18 mouse cellular contexts compared by ENCODE assay signal in genomic region chr14:78755316-78755715, GRCm38 (mm10). TPM values are rescaled to one million over a fixed set of nuclear protein-coding genes. Genes with fewer than 3 reads are reported as not detected.
DNase-seq lines count a peak whose midpoint lies in the region; TF ChIP-seq lines count a peak whose summit lies in the region.
"Had no signal": no experiment of that assay in that cellular context is flagged by ENCODE, and none has a peak within 500 bp of the region (broad histone marks: within the 10 kb centered on the region; RNA-seq: fewer than 3 reads in every experiment).

No protein-coding gene starts in this region.

- intact Hi-C loops in heart, postnatal 14 days (cut with DNase I): no loop called here
- intact Hi-C loops in heart, adult 2 months (cut with DNase I): no loop called here
- intact Hi-C loops in left cerebral cortex, postnatal 4 days (cut with DNase I): no loop called here

- no peaks in the 10 kb centered on the region for H3K27me3 ChIP-seq in heart, adult 2 months (ENCODE audit: control insufficient read depth, insufficient read depth, low read length)
- H3K27me3 ChIP-seq: heart, embryonic 13.5 days; hindbrain, embryonic 12.5 days; neural tube, embryonic 13.5 days had no signal

- no peak for TF ChIP-seq POLR2A in heart, adult 2 months (IDR thresholded peaks at IDR 0.05; ENCODE audit: insufficient read depth, low read depth, low read length)

- H3K9ac ChIP-seq in heart, adult 2 months (ENCODE audit: low read depth, low read length): no peak overlapping the region
- H3K9ac ChIP-seq: heart, embryonic 13.5 days; hindbrain, embryonic 12.5 days; neural tube, embryonic 13.5 days had no signal

- no peak for TF ChIP-seq CTCF in heart, adult 2 months (IDR thresholded peaks at IDR 0.05)

- TF ChIP-seq EP300 in heart, adult 2 months (IDR thresholded peaks at IDR 0.05; ENCODE audit: insufficient read depth, low read depth, low read length): no peak

- DNase-seq in adrenal gland, adult (ENCODE audit: inconsistent age in 2 of 2, low spot score in 1 of 2): peak; percentile 9 to 33
- DNase-seq in adrenal gland, adult 2 months: no peak
- peak; percentile 5 to 11 for DNase-seq in heart, postnatal 14 days
- no peak for DNase-seq in heart, adult 2 months
- DNase-seq in left cerebral cortex, postnatal 4 days: peak; percentile 27
- DNase-seq in left cerebral cortex, adult 18-20 months (ENCODE audit: low spot score in 2 of 2): no peak
- DNase-seq in lung, postnatal 25 days (ENCODE audit: low spot score): peak; percentile 7
- DNase-seq in spleen, postnatal 4 days (ENCODE audit: low spot score in 2 of 2): no peak
- DNase-seq: cerebellum, adult 8-10 months; gastrocnemius, postnatal 10 days; kidney, adult 18-20 months had no signal

- H3K36me3 ChIP-seq in heart, adult 2 months (ENCODE audit: control insufficient read depth, insufficient read depth, low read length): no peaks in the 10 kb centered on the region
- H3K36me3 ChIP-seq: forebrain, embryonic 10.5 days; heart, embryonic 13.5 days; hindbrain, embryonic 12.5 days; midbrain, embryonic 10.5 days; neural tube, embryonic 13.5 days had no signal

- no peaks in the 10 kb centered on the region for H3K79me2 ChIP-seq in heart, adult 2 months (replicated peaks; ENCODE audit: control insufficient read depth, insufficient read depth, low read length)

- H3K4me1 ChIP-seq in heart, adult 2 months (ENCODE audit: control insufficient read depth, insufficient read depth, low read length): no peaks in the 10 kb centered on the region
- H3K4me1 ChIP-seq: heart, embryonic 13.5 days; neural tube, embryonic 13.5 days had no signal

- 44% methylated on average over 1 of the region's 1 CpGs for WGBS in heart, adult 2 months

- no peak overlapping the region for H3K27ac ChIP-seq in heart, adult 2 months
- H3K27ac ChIP-seq: forebrain, embryonic 10.5 days; heart, embryonic 13.5 days; hindbrain, embryonic 12.5 days; macrophage; midbrain, embryonic 10.5 days; neural tube, embryonic 13.5 days had no signal

- H3K4me3 ChIP-seq in heart, adult 2 months: no peak overlapping the region
- H3K4me3 ChIP-seq: forebrain, embryonic 10.5 days; heart, embryonic 13.5 days; hindbrain, embryonic 12.5 days; midbrain, embryonic 10.5 days; myocyte; neural tube, embryonic 13.5 days had no signal

RNA-seq across cellular contexts. Expression of gene Dgkh, which starts 22.7 kb away (rescaled TPM):
- total RNA-seq in adrenal gland, adult 2 months (2021): 1 to 10 TPM; 6.9 to 7.0 TPM
- polyA plus RNA-seq in adrenal gland, adult 2 months (2012; rRNA removed): 0.58 and 0.59 TPM in 2 replicates
- total RNA-seq in heart, postnatal 14 days (2021): 10 to 100 TPM; 10.5 to 12.3 TPM
- 1 to 10 TPM; 6.2 to 6.3 TPM for total RNA-seq in heart, adult 2 months (2021)
- polyA plus RNA-seq in heart, adult 2 months (2012; rRNA removed): 1.1 and 2.1 TPM in 2 replicates
- 10 to 100 TPM; 61.0 to 64.8 TPM for total RNA-seq in left cerebral cortex, postnatal 4 days (2021)
- 10 to 100 TPM; 67.8 to 71.2 TPM for total RNA-seq in left cerebral cortex, adult 18-20 months (2021)

Comparison
In these comparisons a context has a peak if more than half of its experiments do, and no peak if none do; other contexts are left out.
1. DNase-seq: peak in adrenal gland, adult (2 of 2), heart, postnatal 14 days (2 of 2), left cerebral cortex, postnatal 4 days (single experiment) and lung, postnatal 25 days (single experiment); none in adrenal gland, adult 2 months (single experiment), heart, adult 2 months (0 of 2), left cerebral cortex, adult 18-20 months (0 of 2) and spleen, postnatal 4 days (0 of 2).
2. RNA of gene Dgkh, which starts 22.7 kb away (total RNA-seq): 67.8 to 71.2 TPM in left cerebral cortex, adult 18-20 months and 61.0 to 64.8 TPM in left cerebral cortex, postnatal 4 days; 10.5 to 12.3 TPM in heart, postnatal 14 days, 6.9 to 7.0 TPM in adrenal gland, adult 2 months and 6.2 to 6.3 TPM in heart, adult 2 months; every median in the first group is over 4 times any median in the second.